Mouse (Mus musculus) Muller cell, postnatal 12 days (primary cell): Measurements from ENCODE around the gene Uvrag.

Experiments used
- DNase-seq: peaks from one replicate; pipeline ENCODE4 v3.0.0-alpha.2; 2015; ENCODE audit errors: inconsistent ontology term

Uvrag gene

GRCm38 (mm10) chr7:99059934-99060333 is 81.0 kb downstream of the Uvrag start:
- no peak for DNase-seq

- DNase-seq = peak; percentile 32
These were observed 83.8 kb downstream of the Uvrag start for GRCm38 (mm10) chr7:99057053-99057630.

- DNase-seq = no peak
These were observed 87.3 kb downstream of the Uvrag start for GRCm38 (mm10) chr7:99053626-99054025.

GRCm38 (mm10) chr7:99052471-99053241 is 88.3 kb downstream of the Uvrag start:
- DNase-seq = no peak

- no peak for DNase-seq
These were observed 90.1 kb downstream of the Uvrag start for GRCm38 (mm10) chr7:99050882-99051281.

- no peak for DNase-seq
These were observed 91.0 kb downstream of the Uvrag start for GRCm38 (mm10) chr7:99049897-99050296.

GRCm38 (mm10) chr7:99046545-99047206 is 94.3 kb downstream of the Uvrag start:
- DNase-seq = no peak

GRCm38 (mm10) chr7:99045525-99045924 is 95.4 kb downstream of the Uvrag start:
- DNase-seq = no peak

GRCm38 (mm10) chr7:99043923-99044322 is 97.0 kb downstream of the Uvrag start:
- DNase-seq = no peak

GRCm38 (mm10) chr7:99043322-99043721 is 97.6 kb downstream of the Uvrag start:
- DNase-seq = no peak

GRCm38 (mm10) chr7:99041818-99042217 is 99.1 kb downstream of the Uvrag start:
- DNase-seq = no peak

- no peak for DNase-seq
These were observed 101.0 kb downstream of the Uvrag start for GRCm38 (mm10) chr7:99039912-99040311.

GRCm38 (mm10) chr7:99036284-99036683 is 104.7 kb downstream of the Uvrag start:
- DNase-seq = peak; percentile 13

- DNase-seq = no peak
These were observed 106.0 kb downstream of the Uvrag start for GRCm38 (mm10) chr7:99034909-99035308.

- DNase-seq = no peak
These were observed 107.1 kb downstream of the Uvrag start for GRCm38 (mm10) chr7:99033838-99034237.

- no peak for DNase-seq
These were observed 107.6 kb downstream of the Uvrag start for GRCm38 (mm10) chr7:99033314-99033713.

GRCm38 (mm10) chr7:99032051-99032450 is 108.9 kb downstream of the Uvrag start:
- DNase-seq = no peak

- DNase-seq = no peak
These were observed 112.8 kb downstream of the Uvrag start for GRCm38 (mm10) chr7:99028108-99028507.

GRCm38 (mm10) chr7:99027185-99027584 is 113.8 kb downstream of the Uvrag start:
- DNase-seq = no peak

GRCm38 (mm10) chr7:99025989-99026388 is 115.0 kb downstream of the Uvrag start:
- DNase-seq = no peak

GRCm38 (mm10) chr7:99025265-99025664 is 115.7 kb downstream of the Uvrag start:
- no peak for DNase-seq

GRCm38 (mm10) chr7:99024791-99025190 is 116.2 kb downstream of the Uvrag start:
- DNase-seq = peak; percentile 41

- DNase-seq = peak; percentile 79
These were observed 117.0 kb downstream of the Uvrag start for GRCm38 (mm10) chr7:99023931-99024330.
